Mouse (Mus musculus) macrophage (primary cell): ENCODE measurements around the gene Ccdc92b. TPM values are rescaled to one million over a fixed set of nuclear protein-coding genes. Genes with fewer than 3 reads are reported as not detected.

Experiments used
- H3K27ac ChIP-seq: fragments of 350-480 bp; formaldehyde crosslinking; 2 replicates; pipeline ENCODE4 v1.9.0; 2021
- H3K36me3 ChIP-seq: fragments of 350-480 bp; formaldehyde crosslinking; 2 replicates; pipeline ENCODE4 v1.9.0; 2021; ENCODE audit errors: inconsistent target
- H3K4me3 ChIP-seq: fragments of 350-480 bp; formaldehyde crosslinking; 2 replicates; pipeline ENCODE4 v1.9.0; 2021; ENCODE audit errors: inconsistent target
- H3K79me2 ChIP-seq: fragments of 350-480 bp; formaldehyde crosslinking; 2 replicates; pipeline ENCODE4 v1.9.0; 2021; ENCODE audit errors: inconsistent target
- WGBS: methylation state at CpG from one replicate; pipeline ENCODE4 v1.1.7; 2026; ENCODE audit warnings: inconsistent platforms; ENCODE audit not compliant: missing documents; 5-methylcytosine and 5-hydroxymethylcytosine counted together
- polyA plus RNA-seq: library from polyadenylated mRNA; stranded (reverse); fragments of 250-400 nt; gene quantifications from 3 replicates; pipeline ENCODE4 v1.2.4, GENCODE M21; 2018; ENCODE audit warnings: inconsistent platforms

Gene Ccdc92b
- polyA plus RNA-seq, 1 experiment from 2014 or later: 0.13 TPM

DNA sequence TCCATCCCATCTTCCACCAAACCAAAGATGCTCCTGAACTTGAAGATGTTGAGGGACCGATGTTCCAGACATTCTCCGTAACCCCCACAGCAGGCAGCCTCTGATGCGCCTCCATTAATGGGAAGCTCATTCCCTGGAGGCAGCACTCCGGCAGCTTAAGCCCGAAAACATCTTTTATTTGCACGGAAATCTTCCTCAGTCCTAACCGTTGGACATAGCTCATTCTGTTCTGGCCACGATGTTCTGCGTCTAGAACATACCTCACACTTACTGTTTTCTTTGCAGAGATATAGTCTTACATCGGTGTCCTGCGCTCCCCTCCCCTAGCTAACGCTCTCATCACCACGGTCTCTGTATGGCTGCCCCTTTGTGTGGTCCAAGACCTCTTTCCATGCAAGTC lies 28.7 kb upstream of the Ccdc92b start:
- H3K27ac ChIP-seq: no peak overlapping the region
- WGBS: 42% methylated on average over 13 of the region's 13 CpGs
- H3K79me2 ChIP-seq: no peaks in the 10 kb centered on the region
- no peak overlapping the region for H3K4me3 ChIP-seq
- no peaks in the 10 kb centered on the region for H3K36me3 ChIP-seq

GRCm38 (mm10) chr11:74592246-74592645 lies 27.2 kb upstream of the Ccdc92b start:
- 84% methylated on average over 3 of the region's 3 CpGs for WGBS
- no peak overlapping the region for H3K4me3 ChIP-seq
- no peak overlapping the region for H3K27ac ChIP-seq
- H3K36me3 ChIP-seq: no peaks in the 10 kb centered on the region
- H3K79me2 ChIP-seq: no peaks in the 10 kb centered on the region

- Histone ChIP-seq H3K27ac (no peak overlapping the region), H3K79me2 (no peaks in the 10 kb centered on the region), H3K4me3 (no peak overlapping the region), H3K36me3 (no peaks in the 10 kb centered on the region)
- 90% methylated on average over 4 of the region's 4 CpGs for WGBS
Measured at GRCm38 (mm10) chr11:74597283-74597989, 22.0 kb upstream of the Ccdc92b start.

GRCm38 (mm10) chr11:74597990-74598337 lies 21.4 kb upstream of the Ccdc92b start:
- H3K27ac ChIP-seq: no peak overlapping the region
- no peaks in the 10 kb centered on the region for H3K79me2 ChIP-seq
- H3K36me3 ChIP-seq: no peaks in the 10 kb centered on the region
- no peak overlapping the region for H3K4me3 ChIP-seq

- H3K79me2 ChIP-seq: no peaks in the 10 kb centered on the region
- no peak overlapping the region for H3K27ac ChIP-seq
- H3K4me3 ChIP-seq: no peak overlapping the region
- 100% methylated on average over 1 of the region's 1 CpGs for WGBS
- H3K36me3 ChIP-seq: no peaks in the 10 kb centered on the region
Measured at GRCm38 (mm10) chr11:74602286-74602685, 17.1 kb upstream of the Ccdc92b start.

GRCm38 (mm10) chr11:74610068-74610467 lies 9.3 kb upstream of the Ccdc92b start:
- WGBS: 57% methylated on average over 5 of the region's 5 CpGs
- no peaks in the 10 kb centered on the region for H3K79me2 ChIP-seq
- no peak overlapping the region for H3K4me3 ChIP-seq
- no peak overlapping the region for H3K27ac ChIP-seq
- H3K36me3 ChIP-seq: no peaks in the 10 kb centered on the region

DNA sequence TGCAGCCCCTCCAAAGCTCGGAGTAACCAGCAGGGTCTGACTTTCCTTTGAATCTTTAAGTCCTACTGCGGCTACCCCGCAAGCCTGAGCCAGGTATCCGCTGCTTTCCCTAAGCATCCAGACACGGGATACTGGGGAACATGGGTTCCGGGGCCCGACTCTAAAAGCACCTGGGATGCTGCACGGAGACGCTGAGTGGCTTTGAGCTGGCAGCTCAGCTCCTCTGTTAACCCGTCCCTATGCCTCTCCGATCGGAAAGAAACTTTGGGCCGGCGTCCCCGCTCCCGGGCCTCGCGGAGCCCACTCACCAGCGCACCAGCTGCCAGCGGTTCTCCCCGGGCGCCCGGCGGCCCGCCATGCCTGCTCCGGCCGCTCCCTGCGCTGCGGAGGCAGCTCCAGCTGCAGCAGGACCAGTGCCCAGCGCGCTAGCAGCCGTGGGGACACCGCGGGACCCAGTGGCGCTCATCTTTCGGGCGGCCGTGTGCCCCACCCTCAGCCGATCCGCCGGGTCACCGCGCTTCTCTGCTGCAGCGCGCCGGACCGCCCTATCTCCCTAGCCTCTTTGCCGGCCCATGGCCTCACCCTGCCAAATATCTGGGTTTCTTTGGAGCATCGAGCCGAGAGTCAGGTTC lies 8.7 kb upstream of the Ccdc92b start, which contains the start of gene Rap1gap2:
TSS of gene Rap1gap2 (minus strand) at position 371 of the 632 bp plus-strand sequence.
- Histone ChIP-seq H3K79me2 (no peaks in the 10 kb centered on the region), H3K27ac (no peak within 1 kb of the TSS), H3K36me3 (no peaks in the 10 kb centered on the region), H3K4me3 (no peak within 1 kb of the TSS)
- 4% methylated on average over 49 of the region's 50 CpGs for WGBS

DNA sequence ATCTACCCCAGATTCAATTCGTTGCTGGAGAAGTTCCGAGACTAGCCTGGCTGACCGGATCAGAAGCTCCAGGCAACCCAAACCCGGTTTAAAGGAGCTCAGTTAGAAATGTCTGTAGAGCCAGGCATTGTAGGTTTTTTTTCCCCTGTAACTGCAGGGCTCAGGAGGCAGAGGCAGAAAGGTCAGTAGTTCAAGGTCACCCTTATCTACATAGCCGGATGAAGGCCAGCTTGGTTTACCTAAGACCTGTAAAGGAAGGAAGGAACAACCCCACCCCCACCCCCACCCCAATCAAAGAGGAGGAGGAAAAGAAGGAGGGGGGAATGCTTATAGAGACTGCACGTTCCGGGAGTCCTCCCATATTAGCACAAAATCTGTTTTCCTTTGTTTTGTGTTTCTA lies 8.0 kb upstream of the Ccdc92b start:
- Histone ChIP-seq H3K27ac (no peak overlapping the region), H3K36me3 (no peaks in the 10 kb centered on the region), H3K4me3 (no peak overlapping the region), H3K79me2 (no peaks in the 10 kb centered on the region)
- WGBS: 17% methylated on average over 5 of the region's 7 CpGs

- Histone ChIP-seq H3K27ac (no peak overlapping the region), H3K79me2 (no peaks in the 10 kb centered on the region), H3K36me3 (no peaks in the 10 kb centered on the region), H3K4me3 (no peak overlapping the region)
- 67% methylated on average over 4 of the region's 4 CpGs for WGBS
Measured at GRCm38 (mm10) chr11:74613428-74613827, 6.0 kb upstream of the Ccdc92b start.

DNA sequence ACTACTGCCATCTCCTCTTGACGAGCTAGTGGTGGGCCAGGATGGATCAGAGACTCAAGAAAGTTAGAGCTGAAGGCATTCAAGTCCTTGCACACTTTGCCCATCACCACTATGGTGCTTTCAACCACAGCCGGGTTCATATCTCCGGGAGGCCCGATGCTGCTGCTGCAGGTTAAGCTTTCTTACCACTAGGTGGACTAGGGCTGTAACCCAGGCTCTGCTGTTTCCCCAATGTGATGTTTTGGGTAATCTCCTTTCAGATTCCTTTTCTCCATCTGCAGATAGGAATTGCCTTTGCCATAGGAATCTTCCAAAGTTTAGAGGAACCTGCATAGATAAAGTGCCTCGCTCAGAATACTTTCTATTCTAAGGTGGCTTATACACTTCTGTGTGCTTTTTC lies 3.8 kb upstream of the Ccdc92b start:
- H3K79me2 ChIP-seq: no peaks in the 10 kb centered on the region
- no peak overlapping the region for H3K27ac ChIP-seq
- H3K4me3 ChIP-seq: no peak overlapping the region
- WGBS: 47% methylated on average over 5 of the region's 5 CpGs
- no peaks in the 10 kb centered on the region for H3K36me3 ChIP-seq

DNA sequence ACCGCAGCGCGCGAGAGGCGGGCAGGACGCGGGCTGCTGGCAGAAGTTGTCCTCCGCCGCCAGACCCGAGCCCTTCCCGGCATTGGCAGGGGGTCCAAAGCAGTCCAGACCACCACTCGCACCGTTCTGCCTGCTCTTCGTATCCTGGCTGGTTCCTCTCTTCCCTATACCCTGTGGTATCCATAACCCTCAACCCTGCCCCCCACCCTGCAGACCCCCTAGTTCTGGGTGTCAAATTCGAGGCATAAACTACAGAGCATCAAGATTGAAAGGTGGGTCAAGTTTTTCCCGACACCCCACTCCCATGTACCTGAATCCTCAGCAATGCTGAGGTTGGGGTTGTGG lies 523 bp downstream of the Ccdc92b start:
- H3K36me3 ChIP-seq: no peaks in the 10 kb centered on the region
- no peaks in the 10 kb centered on the region for H3K79me2 ChIP-seq
- no peak overlapping the region for H3K4me3 ChIP-seq
- WGBS: 6% methylated on average over 16 of the region's 16 CpGs
- H3K27ac ChIP-seq: no peak overlapping the region

- WGBS: 45% methylated on average over 8 of the region's 8 CpGs
Measured at GRCm38 (mm10) chr11:74621974-74622669, 2.7 kb downstream of the Ccdc92b start.

DNA sequence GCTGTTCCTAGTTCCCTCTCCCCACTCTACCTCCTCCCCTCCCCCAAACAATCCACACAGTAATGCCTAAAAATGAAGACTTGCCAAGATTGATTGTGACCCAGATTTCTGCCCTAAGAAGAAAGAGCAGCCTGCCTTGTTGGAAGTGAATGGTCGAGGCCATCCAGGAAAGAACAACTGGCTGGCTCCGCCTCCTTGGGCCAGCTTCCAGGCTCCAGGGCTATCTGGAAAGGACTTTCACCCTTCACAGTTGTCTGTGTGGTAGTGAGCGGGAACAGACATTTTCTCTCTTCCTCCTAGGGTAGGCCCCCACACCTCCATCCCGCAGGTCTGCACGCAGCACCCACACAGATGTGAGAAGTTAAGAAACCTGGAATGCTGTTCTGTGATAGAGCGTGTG lies 4.3 kb downstream of the Ccdc92b start:
- 77% methylated on average over 6 of the region's 6 CpGs for WGBS
- H3K36me3 ChIP-seq: no peaks in the 10 kb centered on the region
- H3K27ac ChIP-seq: no peak overlapping the region
- H3K4me3 ChIP-seq: no peak overlapping the region
- no peaks in the 10 kb centered on the region for H3K79me2 ChIP-seq

More at GRCm38 (mm10) chr11:74621974-74622669, 2.7 kb downstream of the Ccdc92b start:
- Histone ChIP-seq H3K36me3 (no peaks in the 10 kb centered on the region), H3K79me2 (no peaks in the 10 kb centered on the region), H3K27ac (no peak overlapping the region), H3K4me3 (no peak overlapping the region)

DNA sequence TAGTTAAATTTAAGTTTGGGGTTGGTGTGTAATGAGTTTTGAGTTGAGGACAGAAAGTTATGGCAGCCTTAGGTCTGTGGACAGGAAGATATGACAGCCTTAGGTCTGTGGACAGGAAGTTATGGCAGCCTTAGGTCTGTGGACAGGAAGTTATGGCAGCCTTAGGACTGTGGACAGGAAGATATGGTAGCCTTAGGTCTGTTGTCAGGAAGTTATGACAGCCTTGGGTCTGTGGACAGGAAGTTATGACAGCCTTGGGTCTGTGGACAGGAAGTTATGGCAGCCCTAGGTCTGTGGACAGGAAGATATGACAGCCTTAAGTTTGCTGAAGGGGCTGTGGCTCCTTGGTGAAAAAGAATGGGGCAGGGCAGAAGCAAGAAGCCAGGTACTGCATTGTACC lies 5.9 kb downstream of the Ccdc92b start:
- no peak overlapping the region for H3K27ac ChIP-seq
- H3K36me3 ChIP-seq: no peaks in the 10 kb centered on the region
- no peaks in the 10 kb centered on the region for H3K79me2 ChIP-seq
- H3K4me3 ChIP-seq: no peak overlapping the region

DNA sequence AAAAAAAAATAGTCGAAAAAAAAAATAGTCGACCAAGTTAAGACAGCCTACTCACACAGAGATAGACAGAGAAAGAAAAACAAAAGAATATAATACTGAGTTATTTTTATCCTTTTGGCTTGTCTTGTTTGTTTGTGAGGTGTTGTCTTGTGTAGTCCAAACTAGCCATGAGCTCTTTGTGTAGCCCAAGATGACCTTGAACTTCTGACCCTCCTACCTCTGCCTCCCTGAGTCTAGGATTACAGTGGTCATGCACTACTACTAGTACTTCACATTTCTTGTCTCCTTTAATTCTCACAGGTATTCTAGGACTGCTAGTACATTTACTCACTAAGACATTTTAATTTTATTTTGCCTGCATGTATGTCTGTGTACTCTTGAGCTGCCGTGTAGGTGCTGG lies 8.1 kb downstream of the Ccdc92b start:
- WGBS: 93% methylated on average over 1 of the region's 3 CpGs
- no peaks in the 10 kb centered on the region for H3K79me2 ChIP-seq
- H3K4me3 ChIP-seq: no peak overlapping the region
- H3K27ac ChIP-seq: no peak overlapping the region
- no peaks in the 10 kb centered on the region for H3K36me3 ChIP-seq
